Mouse (Mus musculus) hindbrain, embryonic 15.5 days (tissue): ENCODE measurements around the gene Cbfa2t2. TPM values are rescaled to one million over a fixed set of nuclear protein-coding genes. Genes with fewer than 3 reads are reported as not detected.
"Not testable (repeated sequence)": the region's sequence is repeated elsewhere in the genome, so short reads cannot be mapped to it uniquely, and the experiment has no call there.

Source experiments
- ATAC-seq: fragments of 200-750 bp; cut with Nextera tagmentation; 2 replicates; pipeline ENCODE4 v1.8.0; 2017; ENCODE audit warnings: low read depth, moderate number of reproducible peaks, moderate TSS enrichment; ENCODE audit not compliant: low FRiP score
- H3K27ac ChIP-seq: fragments of 300-500 bp; sonication (generic); replicated peaks from 2 replicates; pipeline ENCODE4 v1.5.1; 2015; ENCODE audit warnings: mild to moderate bottlenecking, inconsistent platforms
- H3K27me3 ChIP-seq: fragments of 300-500 bp; sonication (generic); 2 replicates; pipeline ENCODE4 v1.6.1; 2015; ENCODE audit warnings: control low read depth, inconsistent platforms
- H3K36me3 ChIP-seq: fragments of 300-500 bp; sonication (generic); 2 replicates; pipeline ENCODE4 v1.6.1; 2015; ENCODE audit warnings: control low read depth, inconsistent platforms
- H3K4me1 ChIP-seq: fragments of 300-500 bp; sonication (generic); replicated peaks from 2 replicates; pipeline ENCODE4 v1.6.1; 2015; ENCODE audit warnings: control low read depth, inconsistent platforms
- H3K4me2 ChIP-seq: fragments of 300-500 bp; sonication (generic); 2 replicates; pipeline ENCODE4 v1.6.1; 2015; ENCODE audit warnings: moderate library complexity, mild to moderate bottlenecking, inconsistent platforms
- H3K4me3 ChIP-seq: fragments of 300-500 bp; sonication (generic); 2 replicates; pipeline ENCODE4 v1.5.1; 2015; ENCODE audit warnings: mild to moderate bottlenecking, inconsistent platforms
- H3K9ac ChIP-seq: fragments of 300-500 bp; sonication (generic); 2 replicates; pipeline ENCODE4 v1.6.1; 2015; ENCODE audit warnings: inconsistent platforms
- H3K9me3 ChIP-seq: fragments of 300-500 bp; sonication (generic); 2 replicates; pipeline ENCODE4 v1.6.1; 2016; ENCODE audit warnings: control low read depth, inconsistent platforms
- WGBS: fragments of 180-500 bp; shearing (Covaris S2); methylation state at CpG from one replicate; pipeline ENCODE4 v1.1.7; 2015; 5-methylcytosine and 5-hydroxymethylcytosine counted together
- polyA plus RNA-seq: library from polyadenylated mRNA; unstranded; fragments of >200 nt; fragmentation: Nextera tagmentation; extraction: Ambion mirVana; gene quantifications from 2 replicates; pipeline ENCODE4 v1.2.1, GENCODE M21; 2015

The Cbfa2t2 gene
- polyA plus RNA-seq, 1 experiment from 2014 or later = 48.0 TPM

- no peak overlapping the region for H3K9ac ChIP-seq
- H3K27me3 ChIP-seq = no peaks in the 10 kb centered on the region
- peaks cover 5% of the 10 kb centered on the region; the same call in 1 of the 2 replicates for H3K4me1 ChIP-seq
- H3K9me3 ChIP-seq = no peaks in the 10 kb centered on the region
- H3K4me3 ChIP-seq = no peak overlapping the region
- no peak for ATAC-seq
- H3K27ac ChIP-seq = no peak overlapping the region
- WGBS = 59% methylated on average over 3 of the region's 3 CpGs
- no peaks in the 10 kb centered on the region for H3K36me3 ChIP-seq
- no peak overlapping the region for H3K4me2 ChIP-seq
Measured at GRCm38 (mm10) chr2:154477028-154477427, 40.7 kb downstream of the Cbfa2t2 start.

- H3K4me1 ChIP-seq = no peaks in the 10 kb centered on the region
- no peaks in the 10 kb centered on the region for H3K9me3 ChIP-seq
- no peak overlapping the region for H3K4me3 ChIP-seq
- no peaks in the 10 kb centered on the region for H3K27me3 ChIP-seq
- no peak overlapping the region for H3K4me2 ChIP-seq
- H3K36me3 ChIP-seq = no peaks in the 10 kb centered on the region
- no peak overlapping the region for H3K9ac ChIP-seq
- ATAC-seq = no peak
- H3K27ac ChIP-seq = no peak overlapping the region
Measured at GRCm38 (mm10) chr2:154491788-154492187, 55.5 kb downstream of the Cbfa2t2 start.

GRCm38 (mm10) chr2:154493559-154493958 is 57.3 kb downstream of the Cbfa2t2 start:
- not testable (repeated sequence) for H3K4me2 ChIP-seq, H3K27me3 ChIP-seq, H3K4me3 ChIP-seq, H3K36me3 ChIP-seq, H3K9ac ChIP-seq, H3K4me1 ChIP-seq, ATAC-seq, H3K27ac ChIP-seq, H3K9me3 ChIP-seq
- WGBS = 54% methylated on average over 2 of the region's 2 CpGs

- no peak overlapping the region for H3K9ac ChIP-seq
- no peak for ATAC-seq
- 93% methylated on average over 4 of the region's 4 CpGs for WGBS
- H3K36me3 ChIP-seq = no peaks in the 10 kb centered on the region
- H3K9me3 ChIP-seq = no peaks in the 10 kb centered on the region
- 0 out of 2 replicates have a peak, but pooled peaks cover 3% of the 10 kb centered on the region for H3K4me1 ChIP-seq
- no peaks in the 10 kb centered on the region for H3K27me3 ChIP-seq
- H3K4me2 ChIP-seq = no peak overlapping the region
- no peak overlapping the region for H3K4me3 ChIP-seq
- H3K27ac ChIP-seq = no peak overlapping the region
Measured at GRCm38 (mm10) chr2:154495021-154495420, 58.7 kb downstream of the Cbfa2t2 start.

GRCm38 (mm10) chr2:154498571-154498970 is 62.3 kb downstream of the Cbfa2t2 start:
- no peak overlapping the region for H3K4me3 ChIP-seq
- 49% methylated on average over 5 of the region's 5 CpGs for WGBS
- H3K27ac ChIP-seq = no peak overlapping the region; the same call in 1 of the 2 replicates
- no peak for ATAC-seq
- H3K36me3 ChIP-seq = peaks cover 3% of the 10 kb centered on the region; the same call in 1 of the 2 replicates
- no peak overlapping the region for H3K4me2 ChIP-seq
- 0 out of 2 replicates have a peak, but pooled peaks cover 3% of the 10 kb centered on the region for H3K4me1 ChIP-seq
- no peaks in the 10 kb centered on the region for H3K9me3 ChIP-seq
- no peak overlapping the region for H3K9ac ChIP-seq
- H3K27me3 ChIP-seq = no peaks in the 10 kb centered on the region

- peaks cover 7% of the 10 kb centered on the region; the same call in 1 of the 2 replicates for H3K36me3 ChIP-seq
- ATAC-seq = no peak
- H3K27ac ChIP-seq = no peak overlapping the region
Measured at GRCm38 (mm10) chr2:154499717-154500247, 63.5 kb downstream of the Cbfa2t2 start.

GRCm38 (mm10) chr2:154500758-154501157 is 64.5 kb downstream of the Cbfa2t2 start:
- no peak for ATAC-seq
- WGBS = 83% methylated on average over 3 of the region's 3 CpGs
- H3K9me3 ChIP-seq = no peaks in the 10 kb centered on the region
- 0 out of 2 replicates have a peak, but pooled peaks cover 3% of the 10 kb centered on the region for H3K4me1 ChIP-seq
- H3K27ac ChIP-seq = no peak overlapping the region
- no peak overlapping the region for H3K9ac ChIP-seq
- H3K36me3 ChIP-seq = peaks cover 7% of the 10 kb centered on the region; the same call in 1 of the 2 replicates
- no peak overlapping the region for H3K4me3 ChIP-seq
- no peak overlapping the region for H3K4me2 ChIP-seq
- no peaks in the 10 kb centered on the region for H3K27me3 ChIP-seq

More at GRCm38 (mm10) chr2:154499717-154500247, 63.5 kb downstream of the Cbfa2t2 start:
- H3K27me3 ChIP-seq = no peaks in the 10 kb centered on the region
- 0 out of 2 replicates have a peak, but pooled peaks cover 3% of the 10 kb centered on the region for H3K4me1 ChIP-seq
- H3K4me2 ChIP-seq = no peak overlapping the region
- H3K9me3 ChIP-seq = no peaks in the 10 kb centered on the region
- no peak overlapping the region for H3K4me3 ChIP-seq
- 98% methylated on average over 2 of the region's 2 CpGs for WGBS
- H3K9ac ChIP-seq = no peak overlapping the region

- no peaks in the 10 kb centered on the region for H3K9me3 ChIP-seq
- no peak overlapping the region for H3K4me3 ChIP-seq
- H3K36me3 ChIP-seq = peaks cover 19% of the 10 kb centered on the region; the same call in 1 of the 2 replicates
- WGBS = 72% methylated on average over 2 of the region's 2 CpGs
- ATAC-seq = no peak
- H3K4me1 ChIP-seq = peaks cover 3% of the 10 kb centered on the region
- H3K9ac ChIP-seq = no peak overlapping the region
- no peaks in the 10 kb centered on the region for H3K27me3 ChIP-seq
- no peak overlapping the region for H3K4me2 ChIP-seq
- H3K27ac ChIP-seq = no peak overlapping the region
Measured at GRCm38 (mm10) chr2:154507076-154507475, 70.8 kb downstream of the Cbfa2t2 start.

- WGBS = 75% methylated on average over 9 of the region's 9 CpGs
- H3K9ac ChIP-seq = no peak overlapping the region
Measured at GRCm38 (mm10) chr2:154507566-154508283, 71.4 kb downstream of the Cbfa2t2 start.

GRCm38 (mm10) chr2:154508450-154508849 is 72.2 kb downstream of the Cbfa2t2 start:
- WGBS = 85% methylated on average over 4 of the region's 4 CpGs
- no peak for ATAC-seq
- Histone ChIP-seq H3K4me2 (no peak overlapping the region), H3K9me3 (no peaks in the 10 kb centered on the region), H3K4me1 (peaks cover 3% of the 10 kb centered on the region), H3K36me3 (peaks cover 19% of the 10 kb centered on the region; the same call in 1 of the 2 replicates), H3K27ac (0 out of 2 replicates have a peak overlapping the region, but pooled peaks have one; percentile 28), H3K4me3 (no peak overlapping the region), H3K9ac (no peak overlapping the region), H3K27me3 (no peaks in the 10 kb centered on the region)

More at GRCm38 (mm10) chr2:154507566-154508283, 71.4 kb downstream of the Cbfa2t2 start:
- Histone ChIP-seq H3K36me3 (peaks cover 19% of the 10 kb centered on the region; the same call in 1 of the 2 replicates), H3K27me3 (no peaks in the 10 kb centered on the region), H3K4me3 (no peak overlapping the region), H3K4me2 (no peak overlapping the region), H3K4me1 (peaks cover 3% of the 10 kb centered on the region), H3K27ac (0 out of 2 replicates have a peak overlapping the region, but pooled peaks have one; percentile 28), H3K9me3 (no peaks in the 10 kb centered on the region)
- ATAC-seq = 0 out of 2 replicates have a peak, but pooled peaks have one; percentile 42

- 93% methylated on average over 3 of the region's 3 CpGs for WGBS
- no peaks in the 10 kb centered on the region for H3K9me3 ChIP-seq
Measured at GRCm38 (mm10) chr2:154510141-154510540, 73.9 kb downstream of the Cbfa2t2 start.

GRCm38 (mm10) chr2:154516944-154517343 is 80.7 kb downstream of the Cbfa2t2 start:
- H3K9ac ChIP-seq = no peak overlapping the region
- no peak overlapping the region for H3K27ac ChIP-seq
- H3K4me3 ChIP-seq = no peak overlapping the region
- no peaks in the 10 kb centered on the region for H3K27me3 ChIP-seq
- no peak overlapping the region for H3K4me2 ChIP-seq
- H3K36me3 ChIP-seq = peaks cover 20% of the 10 kb centered on the region; the same call in 1 of the 2 replicates
- ATAC-seq = no peak
- H3K9me3 ChIP-seq = no peaks in the 10 kb centered on the region
- no peaks in the 10 kb centered on the region for H3K4me1 ChIP-seq
- 91% methylated on average over 3 of the region's 3 CpGs for WGBS

More at GRCm38 (mm10) chr2:154510141-154510540, 73.9 kb downstream of the Cbfa2t2 start:
- Histone ChIP-seq H3K36me3 (peaks cover 15% of the 10 kb centered on the region; the same call in 1 of the 2 replicates), H3K4me2 (no peak overlapping the region), H3K4me1 (peaks cover 3% of the 10 kb centered on the region), H3K27ac (no peak overlapping the region), H3K27me3 (no peaks in the 10 kb centered on the region), H3K9ac (no peak overlapping the region), H3K4me3 (no peak overlapping the region)
- no peak for ATAC-seq
